Mouse (Mus musculus): ENCODE measurements around the gene Gm15737. TPM values are rescaled to one million over a fixed set of nuclear protein-coding genes. Genes with fewer than 3 reads are reported as not detected.

Gm15737 gene
- 0.10 TPM in 1 of 2 replicates, not detected in the other for polyA plus RNA-seq (2016; fragmentation: Nextera tagmentation; extraction: Ambion mirVana)

- H3K27me3 ChIP-seq, result no peaks in the 10 kb centered on the region
- 62% methylated on average over 4 of the region's 4 CpGs for WGBS
- no peaks in the 10 kb centered on the region for H3K36me3 ChIP-seq
- no peak for ATAC-seq (ENCODE audit: low FRiP score)
- H3K4me3 ChIP-seq, result no peak within 1 kb of the TSS
- H3K9me3 ChIP-seq (replicated peaks), result no peaks in the 10 kb centered on the region
- no peak within 1 kb of the TSS for H3K9ac ChIP-seq
- no peak within 1 kb of the TSS for H3K27ac ChIP-seq
- peaks cover 8% of the 10 kb centered on the region; the same call in 1 of the 2 replicates for H3K4me1 ChIP-seq
- no peak within 1 kb of the TSS for H3K4me2 ChIP-seq (replicated peaks)
These were observed at the start of gene Gm15737 for GRCm38 (mm10) chr6:92869089-92869581. Gene Gm15737 (plus strand): TSS chr6:92869357.

DNA sequence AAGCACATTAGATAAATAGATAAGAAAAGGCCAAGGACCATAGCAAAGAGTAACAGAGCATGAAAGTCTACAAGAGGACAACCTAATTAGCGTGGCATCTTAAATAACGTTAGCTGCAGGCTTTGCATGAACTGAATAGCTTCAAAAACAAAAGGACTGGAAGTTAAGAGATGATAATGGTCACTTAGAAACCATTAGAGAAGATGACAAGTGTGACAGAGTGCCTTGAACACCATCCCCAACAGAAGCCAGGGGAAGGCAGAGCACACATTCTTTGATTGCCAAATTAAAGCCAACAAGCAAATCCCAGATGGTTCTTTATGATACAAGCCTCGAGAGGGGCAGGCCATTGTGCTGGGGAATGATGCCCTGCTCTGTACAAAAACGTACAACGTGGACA lies 47.6 kb upstream of the Gm15737 start:
- 21% methylated on average over 5 of the region's 5 CpGs for WGBS

GRCm38 (mm10) chr6:92822006-92822405 lies 47.2 kb upstream of the Gm15737 start:
- Histone ChIP-seq H3K9me3 (replicated peaks) (no peaks in the 10 kb centered on the region), H3K27ac (no peak overlapping the region; the same call in 1 of the 2 replicates), H3K27me3 (peaks cover 8% of the 10 kb centered on the region; the same call in 1 of the 2 replicates), H3K4me3 (no peak overlapping the region), H3K36me3 (no peaks in the 10 kb centered on the region), H3K4me1 (peaks cover 12% of the 10 kb centered on the region; the same call in 1 of the 2 replicates), H3K9ac (no peak overlapping the region), H3K4me2 (replicated peaks) (no peak overlapping the region)
- ATAC-seq (ENCODE audit: low FRiP score), result no peak
- WGBS, result 27% methylated on average over 6 of the region's 6 CpGs

More for the DNA sequence above, 47.6 kb upstream of the Gm15737 start:
- peaks cover 11% of the 10 kb centered on the region for H3K27me3 ChIP-seq
- peaks cover 14% of the 10 kb centered on the region; the same call in 1 of the 2 replicates for H3K4me1 ChIP-seq
- H3K4me2 ChIP-seq (replicated peaks), result no peak overlapping the region
- no peak overlapping the region; the same call in 1 of the 2 replicates for H3K27ac ChIP-seq
- no peaks in the 10 kb centered on the region for H3K36me3 ChIP-seq
- peak; percentile 48; the same call in 1 of the 2 replicates for ATAC-seq (ENCODE audit: low FRiP score)
- H3K4me3 ChIP-seq, result no peak overlapping the region
- H3K9me3 ChIP-seq (replicated peaks), result no peaks in the 10 kb centered on the region
- no peak overlapping the region for H3K9ac ChIP-seq

GRCm38 (mm10) chr6:92823991-92824390 lies 45.2 kb upstream of the Gm15737 start:
- no peak overlapping the region for H3K9ac ChIP-seq
- WGBS, result 73% methylated on average over 7 of the region's 7 CpGs
- no peaks in the 10 kb centered on the region for H3K9me3 ChIP-seq (replicated peaks)
- H3K36me3 ChIP-seq, result no peaks in the 10 kb centered on the region
- no peak overlapping the region for H3K27ac ChIP-seq
- ATAC-seq (ENCODE audit: low FRiP score), result no peak
- no peak overlapping the region for H3K4me3 ChIP-seq
- no peak overlapping the region for H3K4me2 ChIP-seq (replicated peaks)
- peaks cover 8% of the 10 kb centered on the region; the same call in 1 of the 2 replicates for H3K27me3 ChIP-seq
- peaks cover 12% of the 10 kb centered on the region; the same call in 1 of the 2 replicates for H3K4me1 ChIP-seq

DNA sequence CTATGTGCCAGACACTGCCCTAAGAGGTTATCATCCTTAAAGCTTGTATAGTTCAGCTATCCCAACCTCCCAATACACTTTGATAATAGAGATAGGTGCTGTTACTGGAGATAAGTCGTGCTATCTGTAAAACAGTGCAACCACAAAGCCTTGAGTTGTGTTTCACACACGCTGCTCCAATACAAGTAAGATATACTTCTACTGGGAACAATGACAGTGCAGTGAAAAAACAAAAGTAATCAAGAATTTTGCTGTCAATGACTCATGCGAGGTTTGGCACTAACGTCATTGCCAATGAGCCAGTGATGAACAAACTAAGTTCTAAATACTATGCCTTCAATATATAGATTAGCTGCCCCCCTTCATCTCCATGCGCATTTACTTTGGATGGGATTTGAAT lies 42.6 kb upstream of the Gm15737 start:
- Histone ChIP-seq H3K27ac (no peak overlapping the region), H3K9ac (no peak overlapping the region), H3K4me3 (no peak overlapping the region), H3K9me3 (replicated peaks) (no peaks in the 10 kb centered on the region), H3K4me1 (peaks cover 7% of the 10 kb centered on the region; the same call in 1 of the 2 replicates), H3K27me3 (peaks cover 7% of the 10 kb centered on the region; the same call in 1 of the 2 replicates), H3K36me3 (no peaks in the 10 kb centered on the region), H3K4me2 (replicated peaks) (no peak overlapping the region)
- WGBS, result 87% methylated on average over 5 of the region's 5 CpGs
- no peak for ATAC-seq (ENCODE audit: low FRiP score)

DNA sequence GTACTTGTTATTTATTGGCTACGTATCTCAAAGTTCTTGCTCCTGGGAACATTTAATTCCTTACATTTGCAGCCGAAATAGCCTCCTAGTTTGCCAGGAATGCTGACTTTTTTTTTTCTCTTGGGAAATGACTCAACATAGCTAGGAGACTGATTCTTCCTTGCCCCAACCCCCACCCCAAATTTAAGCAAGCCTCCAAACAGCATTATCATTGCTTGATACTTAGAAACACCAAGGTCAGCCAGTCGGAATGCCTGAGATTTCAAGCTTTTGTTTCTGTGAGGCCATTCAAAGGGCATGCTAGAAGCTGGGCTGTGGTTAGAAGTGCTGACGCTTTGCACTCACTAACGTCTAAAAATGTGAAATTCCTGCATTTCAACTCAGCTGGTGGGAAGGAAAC lies 41.8 kb upstream of the Gm15737 start:
- H3K4me1 ChIP-seq, result no peaks in the 10 kb centered on the region
- no peak overlapping the region for H3K4me3 ChIP-seq
- H3K9me3 ChIP-seq (replicated peaks), result no peaks in the 10 kb centered on the region
- H3K9ac ChIP-seq, result no peak overlapping the region
- 36% methylated on average over 5 of the region's 5 CpGs for WGBS
- no peak overlapping the region for H3K27ac ChIP-seq
- no peaks in the 10 kb centered on the region for H3K36me3 ChIP-seq
- no peak for ATAC-seq (ENCODE audit: low FRiP score)
- H3K27me3 ChIP-seq, result peaks cover 7% of the 10 kb centered on the region; the same call in 1 of the 2 replicates
- no peak overlapping the region for H3K4me2 ChIP-seq (replicated peaks)

- H3K9me3 ChIP-seq (replicated peaks), result no peaks in the 10 kb centered on the region
- 97% methylated on average over 2 of the region's 2 CpGs for WGBS
- no peak overlapping the region for H3K27ac ChIP-seq
- no peaks in the 10 kb centered on the region for H3K36me3 ChIP-seq
- H3K4me1 ChIP-seq, result no peaks in the 10 kb centered on the region
- no peak for ATAC-seq (ENCODE audit: low FRiP score)
- H3K27me3 ChIP-seq, result no peaks in the 10 kb centered on the region
- no peak overlapping the region for H3K4me2 ChIP-seq (replicated peaks)
- H3K4me3 ChIP-seq, result no peak overlapping the region
- H3K9ac ChIP-seq, result no peak overlapping the region
These were observed 40.0 kb upstream of the Gm15737 start for GRCm38 (mm10) chr6:92829148-92829547.

GRCm38 (mm10) chr6:92831106-92831505 lies 38.1 kb upstream of the Gm15737 start:
- H3K27me3 ChIP-seq, result no peaks in the 10 kb centered on the region
- no peaks in the 10 kb centered on the region for H3K9me3 ChIP-seq (replicated peaks)
- no peak overlapping the region for H3K9ac ChIP-seq
- ATAC-seq (ENCODE audit: low FRiP score), result no peak
- no peak overlapping the region for H3K4me2 ChIP-seq (replicated peaks)
- H3K4me1 ChIP-seq, result no peaks in the 10 kb centered on the region
- 84% methylated on average over 2 of the region's 2 CpGs for WGBS
- no peaks in the 10 kb centered on the region for H3K36me3 ChIP-seq
- no peak overlapping the region for H3K4me3 ChIP-seq
- H3K27ac ChIP-seq, result no peak overlapping the region

DNA sequence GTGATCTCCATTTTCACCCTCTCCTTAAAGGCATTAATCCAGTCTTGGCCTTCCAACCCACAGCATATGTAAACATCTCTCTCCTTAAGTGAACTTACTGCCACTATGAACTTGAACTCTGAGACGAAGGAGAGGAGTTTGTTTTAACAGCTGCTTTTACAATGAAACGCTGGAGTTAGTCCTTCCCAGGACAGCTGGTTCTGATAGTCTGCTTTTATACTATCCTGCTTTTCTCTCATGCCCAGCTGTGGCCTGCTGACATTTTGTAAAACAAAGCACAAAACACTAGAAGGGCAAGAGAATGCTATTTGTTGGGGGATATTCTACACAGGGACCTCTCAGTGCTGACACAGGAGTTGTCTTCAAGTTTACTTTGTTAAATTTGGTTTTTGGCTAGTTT lies 27.2 kb upstream of the Gm15737 start:
- Histone ChIP-seq H3K4me2 (replicated peaks) (no peak overlapping the region), H3K27me3 (no peaks in the 10 kb centered on the region), H3K9me3 (replicated peaks) (no peaks in the 10 kb centered on the region), H3K27ac (no peak overlapping the region), H3K36me3 (no peaks in the 10 kb centered on the region), H3K4me3 (no peak overlapping the region), H3K9ac (no peak overlapping the region), H3K4me1 (no peaks in the 10 kb centered on the region)
- no peak for ATAC-seq (ENCODE audit: low FRiP score)
- WGBS, result 12% methylated on average over 2 of the region's 2 CpGs

GRCm38 (mm10) chr6:92843474-92843873 lies 25.7 kb upstream of the Gm15737 start:
- H3K27me3 ChIP-seq, result no peaks in the 10 kb centered on the region
- no peaks in the 10 kb centered on the region for H3K36me3 ChIP-seq
- H3K27ac ChIP-seq, result no peak overlapping the region
- H3K4me3 ChIP-seq, result no peak overlapping the region
- no peak overlapping the region for H3K9ac ChIP-seq
- no peak overlapping the region for H3K4me2 ChIP-seq (replicated peaks)
- no peak for ATAC-seq (ENCODE audit: low FRiP score)
- WGBS, result 91% methylated on average over 2 of the region's 2 CpGs
- H3K4me1 ChIP-seq, result no peaks in the 10 kb centered on the region
- no peaks in the 10 kb centered on the region for H3K9me3 ChIP-seq (replicated peaks)

DNA sequence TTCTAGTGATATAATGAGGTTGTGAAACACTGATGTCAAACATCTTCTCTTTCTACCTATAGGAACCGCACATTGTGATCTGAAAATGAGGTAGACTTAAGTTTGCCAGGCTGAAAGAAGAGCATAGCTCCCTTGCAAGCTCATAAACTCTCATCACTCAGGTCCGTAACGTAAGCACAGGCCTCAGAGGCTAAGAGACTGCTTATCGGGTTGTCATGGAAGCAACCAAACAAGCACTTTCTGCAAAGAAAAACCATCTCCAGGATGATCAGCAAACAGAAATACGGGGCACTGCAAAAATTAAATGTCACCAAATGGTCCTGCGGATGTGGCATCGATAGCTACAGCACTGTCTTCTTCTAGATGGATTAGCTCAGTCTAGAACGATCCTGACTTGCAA lies 23.3 kb upstream of the Gm15737 start:
- Histone ChIP-seq H3K36me3 (no peaks in the 10 kb centered on the region), H3K4me2 (replicated peaks) (no peak overlapping the region), H3K27ac (no peak overlapping the region), H3K27me3 (no peaks in the 10 kb centered on the region), H3K9me3 (replicated peaks) (no peaks in the 10 kb centered on the region), H3K4me3 (no peak overlapping the region), H3K4me1 (peaks cover 6% of the 10 kb centered on the region), H3K9ac (no peak overlapping the region)
- ATAC-seq (ENCODE audit: low FRiP score), result no peak
- WGBS, result 86% methylated on average over 8 of the region's 8 CpGs

GRCm38 (mm10) chr6:92846614-92847013 lies 22.5 kb upstream of the Gm15737 start:
- Histone ChIP-seq H3K27me3 (no peaks in the 10 kb centered on the region), H3K4me1 (peaks cover 6% of the 10 kb centered on the region), H3K27ac (no peak overlapping the region), H3K4me2 (replicated peaks) (no peak overlapping the region), H3K9me3 (replicated peaks) (no peaks in the 10 kb centered on the region), H3K9ac (no peak overlapping the region), H3K36me3 (no peaks in the 10 kb centered on the region), H3K4me3 (no peak overlapping the region)
- WGBS, result 65% methylated on average over 4 of the region's 4 CpGs
- no peak for ATAC-seq (ENCODE audit: low FRiP score)

DNA sequence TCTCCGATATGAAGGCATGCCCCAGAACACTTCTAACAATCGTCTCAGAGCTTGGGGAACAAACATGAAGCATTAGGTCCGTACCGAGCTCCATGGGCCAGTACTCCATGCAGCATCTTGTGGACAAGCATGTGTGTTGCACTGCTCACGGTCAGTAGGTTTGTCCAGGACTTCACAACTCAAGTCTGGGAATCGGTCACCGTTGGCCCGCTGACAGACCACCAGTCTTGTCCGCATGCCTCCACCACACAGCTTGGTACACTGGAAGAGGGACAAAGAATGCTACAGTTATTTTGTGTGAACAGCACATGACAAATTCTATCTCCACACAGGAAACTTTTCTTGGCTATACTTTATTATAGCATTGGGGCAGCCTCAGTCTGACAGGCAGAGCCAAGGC lies 19.9 kb upstream of the Gm15737 start:
- no peak for ATAC-seq (ENCODE audit: low FRiP score)
- 95% methylated on average over 9 of the region's 9 CpGs for WGBS
- no peak overlapping the region for H3K4me2 ChIP-seq (replicated peaks)
- H3K4me3 ChIP-seq, result no peak overlapping the region
- H3K36me3 ChIP-seq, result no peaks in the 10 kb centered on the region
- no peak overlapping the region for H3K27ac ChIP-seq
- 0 out of 2 replicates have a peak, but pooled peaks cover 1% of the 10 kb centered on the region for H3K27me3 ChIP-seq
- H3K9ac ChIP-seq, result no peak overlapping the region
- H3K4me1 ChIP-seq, result peaks cover 6% of the 10 kb centered on the region
- H3K9me3 ChIP-seq (replicated peaks), result no peaks in the 10 kb centered on the region
